Mouse (Mus musculus): ENCODE measurements around the gene Cycs. TPM values are rescaled to one million over a fixed set of nuclear protein-coding genes. Genes with fewer than 3 reads are reported as not detected.

The Cycs gene
- polyA plus RNA-seq, 1 experiment, result 219 TPM

- Histone ChIP-seq H3K27ac (replicated peaks; ENCODE audit: low read depth, low read length) (no peak overlapping the region), H3K4me3 (ENCODE audit: insufficient read depth, low read depth, low read length) (no peak overlapping the region), H3K4me1 (ENCODE audit: control insufficient read depth, insufficient read depth, insufficient read length, low read length) (no peaks in the 10 kb centered on the region)
Observed at GRCm38 (mm10) chr6:50526597-50527024, 39.7 kb downstream of the Cycs start.

- H3K4me1 ChIP-seq (ENCODE audit: control insufficient read depth, insufficient read depth, insufficient read length, low read length), result no peaks in the 10 kb centered on the region
- no peak overlapping the region for H3K27ac ChIP-seq (replicated peaks; ENCODE audit: low read depth, low read length)
Observed at GRCm38 (mm10) chr6:50525846-50526245, 40.5 kb downstream of the Cycs start.

GRCm38 (mm10) chr6:50524261-50524896 lies 42.0 kb downstream of the Cycs start:
- H3K4me1 ChIP-seq (ENCODE audit: control insufficient read depth, insufficient read depth, insufficient read length, low read length), result no peaks in the 10 kb centered on the region
- no peak overlapping the region for H3K4me3 ChIP-seq (ENCODE audit: insufficient read depth, low read depth, low read length)
- H3K27ac ChIP-seq (replicated peaks; ENCODE audit: low read depth, low read length), result no peak overlapping the region

More at GRCm38 (mm10) chr6:50525846-50526245, 40.5 kb downstream of the Cycs start:
- no peak overlapping the region for H3K4me3 ChIP-seq (ENCODE audit: insufficient read depth, low read depth, low read length)

- Histone ChIP-seq H3K4me1 (ENCODE audit: control insufficient read depth, insufficient read depth, insufficient read length, low read length) (no peaks in the 10 kb centered on the region), H3K27ac (replicated peaks; ENCODE audit: low read depth, low read length) (no peak overlapping the region), H3K4me3 (ENCODE audit: insufficient read depth, low read depth, low read length) (no peak overlapping the region)
Observed at GRCm38 (mm10) chr6:50522772-50523171, 43.6 kb downstream of the Cycs start.

GRCm38 (mm10) chr6:50521532-50522135 lies 44.7 kb downstream of the Cycs start:
- Histone ChIP-seq H3K27ac (replicated peaks; ENCODE audit: low read depth, low read length) (no peak overlapping the region), H3K4me1 (ENCODE audit: control insufficient read depth, insufficient read depth, insufficient read length, low read length) (no peaks in the 10 kb centered on the region), H3K4me3 (ENCODE audit: insufficient read depth, low read depth, low read length) (no peak overlapping the region)

GRCm38 (mm10) chr6:50520139-50520538 lies 46.2 kb downstream of the Cycs start:
- H3K4me1 ChIP-seq (ENCODE audit: control insufficient read depth, insufficient read depth, insufficient read length, low read length), result no peaks in the 10 kb centered on the region

GRCm38 (mm10) chr6:50518371-50518770 lies 48.0 kb downstream of the Cycs start:
- no peak overlapping the region for H3K4me3 ChIP-seq (ENCODE audit: insufficient read depth, low read depth, low read length)
- no peak overlapping the region for H3K27ac ChIP-seq (replicated peaks; ENCODE audit: low read depth, low read length)
- no peaks in the 10 kb centered on the region for H3K4me1 ChIP-seq (ENCODE audit: control insufficient read depth, insufficient read depth, insufficient read length, low read length)

More at GRCm38 (mm10) chr6:50520139-50520538, 46.2 kb downstream of the Cycs start:
- no peak overlapping the region for H3K4me3 ChIP-seq (ENCODE audit: insufficient read depth, low read depth, low read length)
- no peak overlapping the region for H3K27ac ChIP-seq (replicated peaks; ENCODE audit: low read depth, low read length)

Other genes with a start within 250 kb of the Cycs start
- 0.40 and 1.2 TPM in 2 replicates for gene Osbpl3, start 110.3 kb downstream of the Cycs start, polyA plus RNA-seq (2012; ENCODE audit: insufficient read depth, insufficient read length, missing spikeins)
- gene 4921507P07Rik, start 30.1 kb upstream of the Cycs start, polyA plus RNA-seq (2012; ENCODE audit: insufficient read depth, insufficient read length, missing spikeins), result 0.63 and 1.7 TPM in 2 replicates
- not detected in 2 replicates for gene Npvf, start 87.9 kb upstream of the Cycs start, polyA plus RNA-seq (2012; ENCODE audit: insufficient read depth, insufficient read length, missing spikeins)

All from brown adipose tissue, adult 24 weeks (tissue).